Mouse (Mus musculus): Measurements from ENCODE around the gene Enox1. TPM values are rescaled to one million over a fixed set of nuclear protein-coding genes. Genes with fewer than 3 reads are reported as not detected.
A peak's percentile ranks its signal among the peaks of the same experiment; 100 is the strongest.

Enox1 gene
- polyA plus RNA-seq, 1 experiment from 2014 or later: 33.5 TPM

GRCm38 (mm10) chr14:77389276-77389675 lies 232.7 kb downstream of the Enox1 start:
- H3K27me3 ChIP-seq: no peaks in the 10 kb centered on the region
- no peak for ATAC-seq (ENCODE audit: low FRiP score)
- no peaks in the 10 kb centered on the region for H3K9me3 ChIP-seq
- no peak overlapping the region for H3K4me2 ChIP-seq
- H3K27ac ChIP-seq: no peak overlapping the region
- H3K36me3 ChIP-seq (replicated peaks): no peaks in the 10 kb centered on the region
- H3K4me3 ChIP-seq (replicated peaks): no peak overlapping the region
- 91% methylated on average over 5 of the region's 5 CpGs for WGBS
- H3K4me1 ChIP-seq: peaks cover 17% of the 10 kb centered on the region
- no peak overlapping the region for H3K9ac ChIP-seq

- H3K4me3 ChIP-seq (replicated peaks): no peak overlapping the region
- no peak overlapping the region for H3K9ac ChIP-seq
- H3K27ac ChIP-seq: no peak overlapping the region
- H3K9me3 ChIP-seq: no peaks in the 10 kb centered on the region
- no peak for ATAC-seq (ENCODE audit: low FRiP score)
- H3K27me3 ChIP-seq: no peaks in the 10 kb centered on the region
- no peak overlapping the region for H3K4me2 ChIP-seq
- H3K4me1 ChIP-seq: peaks cover 8% of the 10 kb centered on the region
- H3K36me3 ChIP-seq (replicated peaks): no peaks in the 10 kb centered on the region
- WGBS: 78% methylated on average over 1 of the region's 1 CpGs
These were observed 235.9 kb downstream of the Enox1 start for GRCm38 (mm10) chr14:77392476-77392875.

- no peaks in the 10 kb centered on the region; the same call in 1 of the 2 replicates for H3K4me1 ChIP-seq
These were observed 249.9 kb downstream of the Enox1 start for GRCm38 (mm10) chr14:77406241-77407114.

GRCm38 (mm10) chr14:77409271-77409940 lies 252.8 kb downstream of the Enox1 start:
- H3K27me3 ChIP-seq: peaks cover 25% of the 10 kb centered on the region
- H3K4me3 ChIP-seq (replicated peaks): no peak overlapping the region
- H3K36me3 ChIP-seq (replicated peaks): no peaks in the 10 kb centered on the region
- no peaks in the 10 kb centered on the region; the same call in 1 of the 2 replicates for H3K4me1 ChIP-seq
- no peak for ATAC-seq (ENCODE audit: low FRiP score)
- no peaks in the 10 kb centered on the region for H3K9me3 ChIP-seq
- no peak overlapping the region for H3K4me2 ChIP-seq
- H3K27ac ChIP-seq: no peak overlapping the region
- 87% methylated on average over 8 of the region's 8 CpGs for WGBS
- no peak overlapping the region for H3K9ac ChIP-seq

More at GRCm38 (mm10) chr14:77406241-77407114, 249.9 kb downstream of the Enox1 start:
- Histone ChIP-seq H3K4me3 (replicated peaks) (no peak overlapping the region), H3K27me3 (peaks cover 32% of the 10 kb centered on the region), H3K36me3 (replicated peaks) (no peaks in the 10 kb centered on the region), H3K9me3 (no peaks in the 10 kb centered on the region), H3K9ac (no peak overlapping the region), H3K27ac (no peak overlapping the region), H3K4me2 (no peak overlapping the region)
- peak; percentile 83; the same call in 1 of the 2 replicates for ATAC-seq (ENCODE audit: low FRiP score)
- WGBS: 23% methylated on average over 5 of the region's 5 CpGs

- H3K27ac ChIP-seq: no peak overlapping the region
- no peaks in the 10 kb centered on the region; the same call in 1 of the 2 replicates for H3K4me1 ChIP-seq
- WGBS: 94% methylated on average over 9 of the region's 9 CpGs
These were observed 253.8 kb downstream of the Enox1 start for GRCm38 (mm10) chr14:77410354-77410753.

GRCm38 (mm10) chr14:77413106-77413505 lies 256.5 kb downstream of the Enox1 start:
- no peaks in the 10 kb centered on the region for H3K36me3 ChIP-seq (replicated peaks)
- no peak overlapping the region for H3K27ac ChIP-seq
- no peaks in the 10 kb centered on the region for H3K9me3 ChIP-seq
- 87% methylated on average over 5 of the region's 5 CpGs for whole genome bisulfite sequencing
- no peak overlapping the region for H3K4me3 ChIP-seq (replicated peaks)
- H3K27me3 ChIP-seq: peaks cover 17% of the 10 kb centered on the region
- no peak overlapping the region for H3K9ac ChIP-seq
- no peak overlapping the region for H3K4me2 ChIP-seq
- H3K4me1 ChIP-seq: no peaks in the 10 kb centered on the region
- ATAC-seq (ENCODE audit: low FRiP score): no peak

More at GRCm38 (mm10) chr14:77410354-77410753, 253.8 kb downstream of the Enox1 start:
- no peak overlapping the region for H3K9ac ChIP-seq
- peaks cover 25% of the 10 kb centered on the region for H3K27me3 ChIP-seq
- no peak overlapping the region for H3K4me3 ChIP-seq (replicated peaks)
- no peaks in the 10 kb centered on the region for H3K9me3 ChIP-seq
- ATAC-seq (ENCODE audit: low FRiP score): no peak
- no peak overlapping the region for H3K4me2 ChIP-seq
- H3K36me3 ChIP-seq (replicated peaks): no peaks in the 10 kb centered on the region

- no peak for ATAC-seq (ENCODE audit: low FRiP score)
- H3K4me3 ChIP-seq (replicated peaks): no peak overlapping the region
- 90% methylated on average over 2 of the region's 2 CpGs for WGBS
- no peaks in the 10 kb centered on the region for H3K36me3 ChIP-seq (replicated peaks)
- no peak overlapping the region for H3K4me2 ChIP-seq
- no peak overlapping the region for H3K9ac ChIP-seq
- no peaks in the 10 kb centered on the region for H3K9me3 ChIP-seq
- H3K4me1 ChIP-seq: 0 out of 2 replicates have a peak, but pooled peaks cover under 1% of the 10 kb centered on the region
- no peaks in the 10 kb centered on the region for H3K27me3 ChIP-seq
- H3K27ac ChIP-seq: no peak overlapping the region
These were observed 259.8 kb downstream of the Enox1 start for GRCm38 (mm10) chr14:77416358-77416757.

GRCm38 (mm10) chr14:77421031-77421430 lies 264.5 kb downstream of the Enox1 start:
- Histone ChIP-seq H3K36me3 (replicated peaks) (no peaks in the 10 kb centered on the region), H3K27me3 (no peaks in the 10 kb centered on the region), H3K9ac (no peak overlapping the region), H3K4me2 (no peak overlapping the region), H3K27ac (peak overlapping the region; percentile 37; the same call in 1 of the 2 replicates), H3K4me1 (0 out of 2 replicates have a peak, but pooled peaks cover 3% of the 10 kb centered on the region), H3K9me3 (no peaks in the 10 kb centered on the region), H3K4me3 (replicated peaks) (no peak overlapping the region)
- 56% methylated on average over 6 of the region's 6 CpGs for WGBS
- no peak for ATAC-seq (ENCODE audit: low FRiP score)

- Histone ChIP-seq H3K4me2 (no peak overlapping the region), H3K27me3 (no peaks in the 10 kb centered on the region), H3K9ac (no peak overlapping the region), H3K27ac (no peak overlapping the region), H3K9me3 (no peaks in the 10 kb centered on the region), H3K36me3 (replicated peaks) (no peaks in the 10 kb centered on the region), H3K4me1 (0 out of 2 replicates have a peak, but pooled peaks cover 3% of the 10 kb centered on the region), H3K4me3 (replicated peaks) (no peak overlapping the region)
- ATAC-seq (ENCODE audit: low FRiP score): no peak
- 86% methylated on average over 9 of the region's 9 CpGs for WGBS
These were observed 266.6 kb downstream of the Enox1 start for GRCm38 (mm10) chr14:77423194-77423593.

- no peak overlapping the region for H3K4me3 ChIP-seq (replicated peaks)
- no peaks in the 10 kb centered on the region for H3K4me1 ChIP-seq
- 88% methylated on average over 5 of the region's 5 CpGs for WGBS
- no peak for ATAC-seq (ENCODE audit: low FRiP score)
- no peaks in the 10 kb centered on the region for H3K36me3 ChIP-seq (replicated peaks)
- no peaks in the 10 kb centered on the region for H3K9me3 ChIP-seq
- no peak overlapping the region for H3K27ac ChIP-seq
- no peak overlapping the region for H3K4me2 ChIP-seq
- H3K27me3 ChIP-seq: no peaks in the 10 kb centered on the region
- H3K9ac ChIP-seq: no peak overlapping the region
These were observed 282.9 kb downstream of the Enox1 start for GRCm38 (mm10) chr14:77439426-77439825.

GRCm38 (mm10) chr14:77440805-77441204 lies 284.2 kb downstream of the Enox1 start:
- no peak overlapping the region for H3K9ac ChIP-seq
- no peak overlapping the region for H3K4me3 ChIP-seq (replicated peaks)
- H3K4me2 ChIP-seq: no peak overlapping the region
- H3K27ac ChIP-seq: no peak overlapping the region
- 92% methylated on average over 7 of the region's 7 CpGs for WGBS
- ATAC-seq (ENCODE audit: low FRiP score): no peak
- H3K36me3 ChIP-seq (replicated peaks): no peaks in the 10 kb centered on the region
- no peaks in the 10 kb centered on the region for H3K4me1 ChIP-seq
- no peaks in the 10 kb centered on the region for H3K27me3 ChIP-seq
- H3K9me3 ChIP-seq: no peaks in the 10 kb centered on the region

GRCm38 (mm10) chr14:77441541-77441940 lies 285.0 kb downstream of the Enox1 start:
- H3K9me3 ChIP-seq: no peaks in the 10 kb centered on the region
- no peak overlapping the region for H3K27ac ChIP-seq
- H3K4me1 ChIP-seq: no peaks in the 10 kb centered on the region
- H3K27me3 ChIP-seq: no peaks in the 10 kb centered on the region
- no peaks in the 10 kb centered on the region for H3K36me3 ChIP-seq (replicated peaks)
- H3K4me3 ChIP-seq (replicated peaks): no peak overlapping the region
- WGBS: 92% methylated on average over 6 of the region's 6 CpGs
- ATAC-seq (ENCODE audit: low FRiP score): no peak
- no peak overlapping the region for H3K9ac ChIP-seq
- no peak overlapping the region for H3K4me2 ChIP-seq
